ENCODE assay signal across 21 mouse cellular contexts in genomic region chr1:36379582-36379981, GRCm38 (mm10). TPM values are rescaled to one million over a fixed set of nuclear protein-coding genes. Genes with fewer than 3 reads are reported as not detected.
DNase-seq lines count a peak whose midpoint lies in the region; ATAC-seq and TF ChIP-seq lines count a peak whose summit lies in the region.
"Had no signal": no experiment of that assay in that cellular context is flagged by ENCODE, and none has a peak within 500 bp of the region (broad histone marks: within the 10 kb centered on the region; RNA-seq: fewer than 3 reads in every experiment).

No protein-coding gene starts in this region.

- no peaks in the 10 kb centered on the region for H3K27me3 ChIP-seq in forebrain, postnatal 0 days (ENCODE audit: insufficient read depth, low read length)
- no peaks in the 10 kb centered on the region for H3K27me3 ChIP-seq in forebrain, embryonic 13.5 days
- H3K27me3 ChIP-seq: kidney, embryonic 15.5 days; limb, embryonic 12.5 days; neural tube, embryonic 13.5 days had no signal

- H3K36me3 ChIP-seq in forebrain, postnatal 0 days (ENCODE audit: insufficient read depth): no peaks in the 10 kb centered on the region
- H3K36me3 ChIP-seq in forebrain, embryonic 13.5 days (ENCODE audit: poor library complexity, severe bottlenecking): no peaks in the 10 kb centered on the region
- H3K36me3 ChIP-seq: heart, embryonic 10.5 days; kidney, embryonic 15.5 days; limb, embryonic 12.5 days; midbrain, embryonic 10.5 days; neural tube, embryonic 13.5 days had no signal

- peak; percentile 24; the same call in 1 of the 2 replicates for TF ChIP-seq CTCF in forebrain, postnatal 0 days (IDR thresholded peaks at IDR 0.05; ENCODE audit: low read depth)
- TF ChIP-seq CTCF in layer of hippocampus, adult 2 months (conservative IDR thresholded peaks at IDR 0.05): peak; percentile 40

- no peak overlapping the region for H3K4me2 ChIP-seq in forebrain, postnatal 0 days (ENCODE audit: low read depth)
- no peak overlapping the region for H3K4me2 ChIP-seq in forebrain, embryonic 13.5 days
- H3K4me2 ChIP-seq: kidney, embryonic 15.5 days; limb, embryonic 12.5 days; neural tube, embryonic 13.5 days had no signal

- 61% methylated on average over 4 of the region's 4 CpGs for WGBS in forebrain, postnatal 0 days
- WGBS in forebrain, embryonic 13.5 days: 68% methylated on average over 4 of the region's 4 CpGs

- H3K27ac ChIP-seq in forebrain, postnatal 0 days (ENCODE audit: low read depth, low read length): no peak overlapping the region
- H3K27ac ChIP-seq in forebrain, embryonic 13.5 days: no peak overlapping the region
- no peak overlapping the region for H3K27ac ChIP-seq in layer of hippocampus, adult 2 months
- H3K27ac ChIP-seq: heart, embryonic 10.5 days; kidney, embryonic 15.5 days; limb, embryonic 12.5 days; midbrain, embryonic 10.5 days; neural tube, embryonic 13.5 days; stomach, postnatal 0 days had no signal

- H3K4me3 ChIP-seq in forebrain, postnatal 0 days (ENCODE audit: low read depth, low read length): no peak overlapping the region
- no peak overlapping the region for H3K4me3 ChIP-seq in forebrain, embryonic 13.5 days
- no peak overlapping the region for H3K4me3 ChIP-seq in layer of hippocampus, adult 2 months
- H3K4me3 ChIP-seq: heart, embryonic 10.5 days; kidney, embryonic 15.5 days; limb, embryonic 12.5 days; midbrain, embryonic 10.5 days; neural tube, embryonic 13.5 days had no signal

- no peak overlapping the region for H3K9ac ChIP-seq in forebrain, postnatal 0 days
- H3K9ac ChIP-seq in forebrain, embryonic 13.5 days: no peak overlapping the region
- H3K9ac ChIP-seq: kidney, embryonic 15.5 days; limb, embryonic 12.5 days; neural tube, embryonic 13.5 days had no signal

- ATAC-seq in forebrain, postnatal 0 days: peak; percentile 34
- ATAC-seq in forebrain, embryonic 13.5 days: no peak

- H3K4me1 ChIP-seq in forebrain, postnatal 0 days (ENCODE audit: insufficient read depth): no peaks in the 10 kb centered on the region
- no peaks in the 10 kb centered on the region for H3K4me1 ChIP-seq in forebrain, embryonic 13.5 days
- H3K4me1 ChIP-seq: heart, embryonic 10.5 days; kidney, embryonic 15.5 days; limb, embryonic 12.5 days; midbrain, embryonic 10.5 days; neural tube, embryonic 13.5 days had no signal

- H3K9me3 ChIP-seq in forebrain, postnatal 0 days (ENCODE audit: low read length): no peaks in the 10 kb centered on the region
- no peaks in the 10 kb centered on the region for H3K9me3 ChIP-seq in forebrain, embryonic 13.5 days (replicated peaks)
- H3K9me3 ChIP-seq: heart, embryonic 10.5 days; kidney, embryonic 15.5 days; limb, embryonic 12.5 days; midbrain, embryonic 10.5 days; neural tube, embryonic 13.5 days had no signal

- DNase-seq in forebrain, postnatal 0 days: peak; percentile 24
- no peak for DNase-seq in layer of hippocampus, adult 2 months (ENCODE audit: low spot score in 2 of 2)
- no peak for DNase-seq in layer of hippocampus, postnatal 14 days (ENCODE audit: low spot score in 2 of 2)
- DNase-seq in lung, postnatal 14 days: peak; percentile 4
- no peak for DNase-seq in lung, adult 18-20 months
- DNase-seq in urinary bladder, postnatal 36 days (ENCODE audit: low spot score in 2 of 2): no peak
- DNase-seq: adrenal gland, postnatal 25 days; B cell, adult 2 months; cerebellum, adult 9-10 months; embryo, embryonic 11 days; thymus, postnatal 14 days had no signal

RNA-seq across cellular contexts. Expression of gene Fer1l5, which starts 7.5 kb away (rescaled TPM):
- 0.15 TPM in 1 of 2 replicates, not detected in the other for total RNA-seq in forebrain, postnatal 0 days (2014; rRNA removed)
- polyA plus RNA-seq in forebrain, postnatal 0 days (2015; fragmentation: Nextera tagmentation; extraction: Ambion mirVana): 1.0 and 1.2 TPM in 2 replicates
- 1.1 and 1.7 TPM in 2 replicates for polyA plus RNA-seq in forebrain, embryonic 13.5 days (2015; fragmentation: Nextera tagmentation; extraction: Ambion mirVana)
- total RNA-seq in layer of hippocampus, adult 2 months (2021): not detected
- not detected for total RNA-seq in layer of hippocampus, postnatal 14 days (2021)
- total RNA-seq: adrenal gland, postnatal 25 days; heart, postnatal 25 days; layer of hippocampus, adult 8-10 months; left cerebral cortex, adult 8-10 months had no signal

RNA-seq across cellular contexts. Expression of gene Kansl3, which starts 10.6 kb away (rescaled TPM):
- total RNA-seq in forebrain, postnatal 0 days (2014; rRNA removed): 43.9 and 53.6 TPM in 2 replicates
- 18.6 and 27.8 TPM in 2 replicates for polyA plus RNA-seq in forebrain, postnatal 0 days (2015; fragmentation: Nextera tagmentation; extraction: Ambion mirVana)
- polyA plus RNA-seq in forebrain, embryonic 13.5 days (2015; fragmentation: Nextera tagmentation; extraction: Ambion mirVana): 34.2 and 39.0 TPM in 2 replicates
- 10 to 100 TPM; 76.1 to 76.8 TPM for total RNA-seq in layer of hippocampus, adult 2 months (2021)
- total RNA-seq in layer of hippocampus, postnatal 14 days (2021): 10 to 100 TPM; 57.6 to 60.4 TPM

Comparison
In these comparisons a context has a peak if more than half of its experiments do, and no peak if none do; other contexts are left out.
1. DNase-seq: peak in forebrain, postnatal 0 days (single experiment) and lung, postnatal 14 days (single experiment); none in layer of hippocampus, adult 2 months (0 of 2), layer of hippocampus, postnatal 14 days (0 of 2), lung, adult 18-20 months (0 of 2) and urinary bladder, postnatal 36 days (0 of 2).